Mouse (Mus musculus): ENCODE data around the gene Adgrl3. TPM values are rescaled to one million over a fixed set of nuclear protein-coding genes. Genes with fewer than 3 reads are reported as not detected.

Adgrl3 gene
- polyA plus RNA-seq, 1 experiment from 2014 or later: 64.6 TPM

GRCm38 (mm10) chr5:81475406-81475805 lies 455.5 kb downstream of the Adgrl3 start:
- Histone ChIP-seq H3K9me3 (no peaks in the 10 kb centered on the region), H3K27ac (no peak overlapping the region), H3K4me1 (replicated peaks) (no peaks in the 10 kb centered on the region; the same call in 1 of the 2 replicates), H3K27me3 (no peaks in the 10 kb centered on the region), H3K36me3 (no peaks in the 10 kb centered on the region), H3K4me2 (no peak overlapping the region), H3K4me3 (no peak overlapping the region), H3K9ac (no peak overlapping the region)
- WGBS: 90% methylated on average over 3 of the region's 3 CpGs
- no peak for ATAC-seq (ENCODE audit: low FRiP score)

- ATAC-seq (ENCODE audit: low FRiP score): no peak
- H3K4me2 ChIP-seq: no peak overlapping the region
- no peak overlapping the region for H3K4me3 ChIP-seq
- H3K27ac ChIP-seq: no peak overlapping the region
- no peaks in the 10 kb centered on the region for H3K9me3 ChIP-seq
- H3K9ac ChIP-seq: no peak overlapping the region
- no peaks in the 10 kb centered on the region for H3K36me3 ChIP-seq
- WGBS: 65% methylated on average over 8 of the region's 8 CpGs
- H3K4me1 ChIP-seq (replicated peaks): no peaks in the 10 kb centered on the region
- no peaks in the 10 kb centered on the region for H3K27me3 ChIP-seq
Measured at GRCm38 (mm10) chr5:81475971-81476606, 456.2 kb downstream of the Adgrl3 start.

GRCm38 (mm10) chr5:81480911-81481310 lies 461.0 kb downstream of the Adgrl3 start:
- no peaks in the 10 kb centered on the region for H3K27me3 ChIP-seq
- no peak overlapping the region for H3K4me2 ChIP-seq
- H3K4me3 ChIP-seq: no peak overlapping the region
- no peak overlapping the region for H3K9ac ChIP-seq
- WGBS: 80% methylated on average over 3 of the region's 3 CpGs
- no peaks in the 10 kb centered on the region for H3K9me3 ChIP-seq
- H3K27ac ChIP-seq: no peak overlapping the region
- no peaks in the 10 kb centered on the region for H3K36me3 ChIP-seq
- ATAC-seq (ENCODE audit: low FRiP score): no peak
- no peaks in the 10 kb centered on the region for H3K4me1 ChIP-seq (replicated peaks)

GRCm38 (mm10) chr5:81483890-81484289 lies 464.0 kb downstream of the Adgrl3 start:
- Histone ChIP-seq H3K9me3 (no peaks in the 10 kb centered on the region), H3K27ac (no peak overlapping the region), H3K27me3 (no peaks in the 10 kb centered on the region), H3K36me3 (no peaks in the 10 kb centered on the region), H3K9ac (no peak overlapping the region), H3K4me1 (replicated peaks) (no peaks in the 10 kb centered on the region), H3K4me2 (no peak overlapping the region), H3K4me3 (no peak overlapping the region)
- WGBS: 35% methylated on average over 3 of the region's 3 CpGs
- no peak for ATAC-seq (ENCODE audit: low FRiP score)

- no peaks in the 10 kb centered on the region for H3K36me3 ChIP-seq
- no peak for ATAC-seq (ENCODE audit: low FRiP score)
- no peaks in the 10 kb centered on the region for H3K27me3 ChIP-seq
- 94% methylated on average over 3 of the region's 3 CpGs for WGBS
- no peak overlapping the region for H3K9ac ChIP-seq
- H3K9me3 ChIP-seq: no peaks in the 10 kb centered on the region
- no peak overlapping the region for H3K4me2 ChIP-seq
- no peak overlapping the region for H3K27ac ChIP-seq
- H3K4me1 ChIP-seq (replicated peaks): no peaks in the 10 kb centered on the region
- H3K4me3 ChIP-seq: no peak overlapping the region
Measured at GRCm38 (mm10) chr5:81501076-81501475, 481.1 kb downstream of the Adgrl3 start.

GRCm38 (mm10) chr5:81518720-81519496 lies 499.0 kb downstream of the Adgrl3 start:
- Histone ChIP-seq H3K9ac (no peak overlapping the region), H3K36me3 (no peaks in the 10 kb centered on the region), H3K27ac (peak overlapping the region; percentile 66), H3K9me3 (no peaks in the 10 kb centered on the region), H3K4me3 (no peak overlapping the region), H3K27me3 (no peaks in the 10 kb centered on the region), H3K4me1 (replicated peaks) (peaks cover 19% of the 10 kb centered on the region), H3K4me2 (peak overlapping the region; percentile 32)
- WGBS: 21% methylated on average over 5 of the region's 5 CpGs
- ATAC-seq (ENCODE audit: low FRiP score): peak; percentile 49

- H3K27ac ChIP-seq: peak overlapping the region; percentile 66
- 14% methylated on average over 11 of the region's 11 CpGs for WGBS
- no peak overlapping the region for H3K4me3 ChIP-seq
- ATAC-seq (ENCODE audit: low FRiP score): peak; percentile 62; the same call in 1 of the 2 replicates
- peak overlapping the region; percentile 32 for H3K4me2 ChIP-seq
- H3K4me1 ChIP-seq (replicated peaks): peaks cover 26% of the 10 kb centered on the region
- no peak overlapping the region for H3K9ac ChIP-seq
- no peaks in the 10 kb centered on the region for H3K27me3 ChIP-seq
- no peaks in the 10 kb centered on the region for H3K36me3 ChIP-seq
- H3K9me3 ChIP-seq: no peaks in the 10 kb centered on the region
Measured at GRCm38 (mm10) chr5:81519497-81520382, 499.8 kb downstream of the Adgrl3 start.

- Histone ChIP-seq H3K4me1 (replicated peaks) (peaks cover 26% of the 10 kb centered on the region), H3K4me2 (no peak overlapping the region), H3K27ac (no peak overlapping the region), H3K4me3 (no peak overlapping the region), H3K36me3 (no peaks in the 10 kb centered on the region), H3K9me3 (no peaks in the 10 kb centered on the region), H3K9ac (no peak overlapping the region), H3K27me3 (no peaks in the 10 kb centered on the region)
- ATAC-seq (ENCODE audit: low FRiP score): no peak
- 97% methylated on average over 4 of the region's 4 CpGs for WGBS
Measured at GRCm38 (mm10) chr5:81522760-81523159, 502.8 kb downstream of the Adgrl3 start.

GRCm38 (mm10) chr5:81524532-81524961 lies 504.6 kb downstream of the Adgrl3 start:
- Histone ChIP-seq H3K27me3 (no peaks in the 10 kb centered on the region), H3K27ac (peak overlapping the region; percentile 31; the same call in 1 of the 2 replicates), H3K4me3 (no peak overlapping the region), H3K4me1 (replicated peaks) (peaks cover 17% of the 10 kb centered on the region), H3K36me3 (no peaks in the 10 kb centered on the region), H3K4me2 (no peak overlapping the region), H3K9me3 (no peaks in the 10 kb centered on the region), H3K9ac (no peak overlapping the region)
- 63% methylated on average over 12 of the region's 12 CpGs for whole genome bisulfite sequencing
- ATAC-seq (ENCODE audit: low FRiP score): peak; percentile 63

GRCm38 (mm10) chr5:81525326-81525725 lies 505.4 kb downstream of the Adgrl3 start:
- H3K4me3 ChIP-seq: no peak overlapping the region
- WGBS: 85% methylated on average over 2 of the region's 2 CpGs
- no peak overlapping the region for H3K9ac ChIP-seq
- no peaks in the 10 kb centered on the region for H3K36me3 ChIP-seq
- H3K4me2 ChIP-seq: no peak overlapping the region
- no peaks in the 10 kb centered on the region for H3K27me3 ChIP-seq
- H3K27ac ChIP-seq: no peak overlapping the region
- H3K9me3 ChIP-seq: no peaks in the 10 kb centered on the region
- H3K4me1 ChIP-seq (replicated peaks): peaks cover 10% of the 10 kb centered on the region; the same call in 1 of the 2 replicates
- no peak for ATAC-seq (ENCODE audit: low FRiP score)

- no peaks in the 10 kb centered on the region for H3K36me3 ChIP-seq
- no peak overlapping the region for H3K9ac ChIP-seq
- H3K4me3 ChIP-seq: no peak overlapping the region
- WGBS: 89% methylated on average over 4 of the region's 4 CpGs
- H3K27ac ChIP-seq: no peak overlapping the region
- ATAC-seq (ENCODE audit: low FRiP score): no peak
- no peaks in the 10 kb centered on the region for H3K9me3 ChIP-seq
- H3K4me2 ChIP-seq: no peak overlapping the region
- H3K27me3 ChIP-seq: no peaks in the 10 kb centered on the region
- peaks cover 4% of the 10 kb centered on the region; the same call in 1 of the 2 replicates for H3K4me1 ChIP-seq (replicated peaks)
Measured at GRCm38 (mm10) chr5:81531639-81532038, 511.7 kb downstream of the Adgrl3 start.

- ATAC-seq (ENCODE audit: low FRiP score): no peak
- H3K36me3 ChIP-seq: no peaks in the 10 kb centered on the region
- H3K9ac ChIP-seq: no peak overlapping the region
- H3K4me1 ChIP-seq (replicated peaks): peaks cover 3% of the 10 kb centered on the region
- no peak overlapping the region for H3K4me2 ChIP-seq
- H3K27me3 ChIP-seq: no peaks in the 10 kb centered on the region
- no peaks in the 10 kb centered on the region for H3K9me3 ChIP-seq
- H3K4me3 ChIP-seq: no peak overlapping the region
- no peak overlapping the region for H3K27ac ChIP-seq
Measured at GRCm38 (mm10) chr5:81550211-81550610, 530.3 kb downstream of the Adgrl3 start.
